Mouse (Mus musculus) natural killer cell, adult 2 months (primary cell): ENCODE data around the gene Stk39.

Experiments
- DNase-seq, 2 experiments: peaks; one replicate each; pipeline ENCODE4 v3.0.0; 2022; ENCODE audit warnings: low spot score in 2 of 2

The Stk39 gene

GRCm38 (mm10) chr2:68421002-68421401 lies 51.1 kb downstream of the Stk39 start:
- DNase-seq = peak in 1 of 2 experiments; percentile 15

GRCm38 (mm10) chr2:68420223-68420622 lies 51.8 kb downstream of the Stk39 start:
- no peak for DNase-seq

- DNase-seq = no peak
Observed at GRCm38 (mm10) chr2:68419746-68420145, 52.3 kb downstream of the Stk39 start.

GRCm38 (mm10) chr2:68419165-68419564 lies 52.9 kb downstream of the Stk39 start:
- no peak for DNase-seq

GRCm38 (mm10) chr2:68417081-68417480 lies 55.0 kb downstream of the Stk39 start:
- DNase-seq = no peak

GRCm38 (mm10) chr2:68415691-68416090 lies 56.4 kb downstream of the Stk39 start:
- DNase-seq = no peak

GRCm38 (mm10) chr2:68412149-68412548 lies 59.9 kb downstream of the Stk39 start:
- DNase-seq = no peak

- no peak for DNase-seq
Observed at GRCm38 (mm10) chr2:68411201-68411600, 60.9 kb downstream of the Stk39 start.

- DNase-seq = no peak
Observed at GRCm38 (mm10) chr2:68409640-68410215, 62.3 kb downstream of the Stk39 start.

- no peak for DNase-seq
Observed at GRCm38 (mm10) chr2:68408271-68408980, 63.6 kb downstream of the Stk39 start.

GRCm38 (mm10) chr2:68407179-68407950 lies 64.7 kb downstream of the Stk39 start:
- DNase-seq = no peak

GRCm38 (mm10) chr2:68406571-68407074 lies 65.4 kb downstream of the Stk39 start:
- no peak for DNase-seq

GRCm38 (mm10) chr2:68405163-68405715 lies 66.8 kb downstream of the Stk39 start:
- no peak for DNase-seq

GRCm38 (mm10) chr2:68404274-68405162 lies 67.5 kb downstream of the Stk39 start:
- DNase-seq = no peak

GRCm38 (mm10) chr2:68393611-68394549 lies 78.2 kb downstream of the Stk39 start:
- DNase-seq = no peak

- DNase-seq = no peak
Observed at GRCm38 (mm10) chr2:68387824-68388582, 84.1 kb downstream of the Stk39 start.

- DNase-seq = no peak
Observed at GRCm38 (mm10) chr2:68386313-68386863, 85.7 kb downstream of the Stk39 start.

GRCm38 (mm10) chr2:68385654-68386312 lies 86.3 kb downstream of the Stk39 start:
- no peak for DNase-seq
